ENCODE assay signal across 23 mouse cellular contexts in the genomic region with DNA sequence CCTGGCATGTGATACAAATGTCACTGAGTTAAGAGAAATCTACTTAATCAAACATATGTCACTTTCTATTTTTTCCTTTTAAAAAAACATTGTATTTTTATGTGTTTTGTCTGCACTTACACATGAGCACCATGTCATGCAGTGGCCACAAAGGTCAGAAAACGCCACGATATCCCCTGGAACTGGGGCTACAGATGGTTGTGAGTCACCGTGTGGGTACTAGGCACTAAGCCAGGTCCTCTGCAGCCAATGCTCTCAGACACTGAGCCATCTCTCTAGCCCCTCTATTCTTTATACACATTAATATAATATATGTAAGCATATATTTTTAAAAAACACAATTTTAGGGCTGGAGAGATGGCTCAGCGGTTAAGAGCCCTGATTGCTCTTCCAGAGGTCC. TPM values are rescaled to one million over a fixed set of nuclear protein-coding genes. Genes with fewer than 3 reads are reported as not detected.
DNase-seq lines count a peak whose midpoint lies in the region; ATAC-seq and TF ChIP-seq lines count a peak whose summit lies in the region.
"Had no signal": no experiment of that assay in that cellular context is flagged by ENCODE, and none has a peak within 500 bp of the region (broad histone marks: within the 10 kb centered on the region; RNA-seq: fewer than 3 reads in every experiment).

No protein-coding gene starts in this region.

- no peaks in the 10 kb centered on the region for H3K9me3 ChIP-seq in liver, embryonic 11.5 days (ENCODE audit: control insufficient read depth, low read length)
- H3K9me3 ChIP-seq: embryonic facial prominence, embryonic 10.5 days; forebrain, embryonic 12.5 days; hindbrain, embryonic 10.5 days; midbrain, embryonic 15.5 days; stomach, embryonic 15.5 days had no signal

- WGBS in lung, adult 2 months = 83% methylated on average over 4 of the region's 4 CpGs
- 91% methylated on average over 4 of the region's 4 CpGs for WGBS in liver, embryonic 11.5 days

- H3K9ac ChIP-seq in liver, embryonic 11.5 days (ENCODE audit: low read depth, low read length) = no peak overlapping the region
- H3K9ac ChIP-seq: forebrain, embryonic 12.5 days; liver, postnatal 0 days; midbrain, embryonic 15.5 days; stomach, embryonic 15.5 days had no signal

- H3K27me3 ChIP-seq in liver, embryonic 11.5 days (replicated peaks; ENCODE audit: control insufficient read depth, insufficient read depth, low read length) = no peaks in the 10 kb centered on the region
- H3K27me3 ChIP-seq: forebrain, embryonic 12.5 days; midbrain, embryonic 15.5 days; stomach, embryonic 15.5 days had no signal

- no peak for TF ChIP-seq POLR2A in lung, adult 2 months (IDR thresholded peaks at IDR 0.05; ENCODE audit: borderline replicate concordance, extremely low read depth, low read depth, low read length)

- ATAC-seq in liver, embryonic 11.5 days (replicated peaks; ENCODE audit: low FRiP score) = no peak
- ATAC-seq: hindbrain, postnatal 0 days; liver, postnatal 0 days; midbrain, embryonic 15.5 days had no signal

- peak; percentile 46 for DNase-seq in adrenal gland, adult 2 months
- no peak for DNase-seq in adrenal gland, adult 8-10 months
- DNase-seq in 3134 (ENCODE audit: extremely low read depth, insufficient read length, low spot score) = peak; percentile 29
- DNase-seq in adrenal gland, postnatal 14 days = peak; percentile 9
- DNase-seq in cerebellum, adult 9-10 months = peak; percentile 45
- DNase-seq in lung, adult 2 months = no peak
- no peak for DNase-seq in liver, embryonic 11.5 days (ENCODE audit: low spot score)
- no peak for DNase-seq in left cerebral cortex, postnatal 10 days (ENCODE audit: extremely low spot score in 1 of 2, low spot score in 2 of 2)
- DNase-seq: B cell, adult 2 months; gastrocnemius, postnatal 10 days; heart, adult 2 months; kidney, adult 11 months; layer of hippocampus, postnatal 36 days; liver; liver, postnatal 0 days; thymus, adult 2 months had no signal

- H3K36me3 ChIP-seq in liver, embryonic 11.5 days (ENCODE audit: control insufficient read depth, insufficient read depth, low read length) = peaks cover 9% of the 10 kb centered on the region; the same call in 1 of the 2 replicates

- TF ChIP-seq CTCF in lung, adult 2 months (IDR thresholded peaks at IDR 0.05; ENCODE audit: insufficient read depth, low read length) = no peak

- H3K4me2 ChIP-seq in liver, embryonic 11.5 days = no peak overlapping the region
- H3K4me2 ChIP-seq: forebrain, embryonic 12.5 days; midbrain, embryonic 15.5 days; stomach, embryonic 15.5 days had no signal

- no peak overlapping the region for H3K27ac ChIP-seq in liver, embryonic 11.5 days (ENCODE audit: low read depth, low read length)
- H3K27ac ChIP-seq: embryonic facial prominence, embryonic 10.5 days; forebrain, embryonic 12.5 days; heart, adult 2 months; hindbrain, embryonic 10.5 days; hindbrain, postnatal 0 days; midbrain, embryonic 15.5 days; stomach, embryonic 15.5 days had no signal

- no peak overlapping the region for H3K4me3 ChIP-seq in lung, adult 2 months (replicated peaks; ENCODE audit: extremely low read depth, low read depth, low read length)
- H3K4me3 ChIP-seq in liver, embryonic 11.5 days (ENCODE audit: low read depth, low read length) = no peak overlapping the region
- H3K4me3 ChIP-seq: embryonic facial prominence, embryonic 10.5 days; forebrain, embryonic 12.5 days; heart, adult 2 months; hindbrain, embryonic 10.5 days; midbrain, embryonic 15.5 days; myocyte; stomach, embryonic 15.5 days had no signal

- H3K4me1 ChIP-seq in lung, adult 2 months (ENCODE audit: control insufficient read depth, insufficient read depth, low read length) = no peaks in the 10 kb centered on the region
- H3K4me1 ChIP-seq in liver, embryonic 11.5 days (replicated peaks; ENCODE audit: control insufficient read depth, insufficient read depth, low read length) = no peaks in the 10 kb centered on the region
- H3K4me1 ChIP-seq: embryonic facial prominence, embryonic 10.5 days; forebrain, embryonic 12.5 days; hindbrain, embryonic 10.5 days; midbrain, embryonic 15.5 days; stomach, embryonic 15.5 days had no signal

- intact Hi-C loops in left cerebral cortex, postnatal 10 days (cut with DNase I) = no loop called here

RNA-seq across cellular contexts. Expression of a gene that starts 32.9 kb away (rescaled TPM):
- 1 to 10 TPM; 3.5 to 8.3 TPM for total RNA-seq in adrenal gland, adult 2 months (2021)
- 2.9 and 3.3 TPM in 2 replicates for polyA plus RNA-seq in adrenal gland, adult 2 months (2012; rRNA removed)
- total RNA-seq in adrenal gland, adult 8-10 months (2022) = 10 to 100 TPM in 1 of 4 experiments, 1 to 10 TPM in 3; 5.5 to 15.8 (median 9.4) TPM
- 11.4 and 11.7 TPM in 2 replicates for total RNA-seq in adrenal gland, postnatal 14 days (2021)
- polyA plus RNA-seq in lung, adult 2 months (2012; rRNA removed) = 7.0 and 10.0 TPM in 2 replicates
- polyA plus RNA-seq in liver, embryonic 11.5 days (2014; fragmentation: Nextera tagmentation; extraction: Ambion mirVana) = 15.9 and 20.0 TPM in 2 replicates
- total RNA-seq in left cerebral cortex, postnatal 10 days (2021) = 10 to 100 TPM; 18.2 to 19.3 TPM

RNA-seq across cellular contexts. Expression of a gene that starts 33.0 kb away (rescaled TPM):
- total RNA-seq in adrenal gland, adult 2 months (2021) = 10 to 100 TPM; 33.1 to 43.7 TPM
- 1.2 and 2.2 TPM in 2 replicates for polyA plus RNA-seq in adrenal gland, adult 2 months (2012; rRNA removed)
- 10 to 100 TPM; 31.9 to 51.4 (median 42.2) TPM for total RNA-seq in adrenal gland, adult 8-10 months (2022)
- total RNA-seq in adrenal gland, postnatal 14 days (2021) = 30.8 and 34.5 TPM in 2 replicates
- polyA plus RNA-seq in lung, adult 2 months (2012; rRNA removed) = 3.5 and 5.7 TPM in 2 replicates
- 21.4 and 23.5 TPM in 2 replicates for polyA plus RNA-seq in liver, embryonic 11.5 days (2014; fragmentation: Nextera tagmentation; extraction: Ambion mirVana)
- 10 to 100 TPM; 10.7 TPM for total RNA-seq in left cerebral cortex, postnatal 10 days (2021)

Comparison
In these comparisons a context has a peak if more than half of its experiments do, and no peak if none do; other contexts are left out.
1. DNase-seq: peak in adrenal gland, adult 2 months (single experiment), 3134 (single experiment), adrenal gland, postnatal 14 days (single experiment) and cerebellum, adult 9-10 months (single experiment); none in adrenal gland, adult 8-10 months (single experiment), lung, adult 2 months (single experiment), liver, embryonic 11.5 days (single experiment) and left cerebral cortex, postnatal 10 days (0 of 2).